Mouse (Mus musculus): ENCODE results near the gene Slc39a2.

Gene Slc39a2

DNA sequence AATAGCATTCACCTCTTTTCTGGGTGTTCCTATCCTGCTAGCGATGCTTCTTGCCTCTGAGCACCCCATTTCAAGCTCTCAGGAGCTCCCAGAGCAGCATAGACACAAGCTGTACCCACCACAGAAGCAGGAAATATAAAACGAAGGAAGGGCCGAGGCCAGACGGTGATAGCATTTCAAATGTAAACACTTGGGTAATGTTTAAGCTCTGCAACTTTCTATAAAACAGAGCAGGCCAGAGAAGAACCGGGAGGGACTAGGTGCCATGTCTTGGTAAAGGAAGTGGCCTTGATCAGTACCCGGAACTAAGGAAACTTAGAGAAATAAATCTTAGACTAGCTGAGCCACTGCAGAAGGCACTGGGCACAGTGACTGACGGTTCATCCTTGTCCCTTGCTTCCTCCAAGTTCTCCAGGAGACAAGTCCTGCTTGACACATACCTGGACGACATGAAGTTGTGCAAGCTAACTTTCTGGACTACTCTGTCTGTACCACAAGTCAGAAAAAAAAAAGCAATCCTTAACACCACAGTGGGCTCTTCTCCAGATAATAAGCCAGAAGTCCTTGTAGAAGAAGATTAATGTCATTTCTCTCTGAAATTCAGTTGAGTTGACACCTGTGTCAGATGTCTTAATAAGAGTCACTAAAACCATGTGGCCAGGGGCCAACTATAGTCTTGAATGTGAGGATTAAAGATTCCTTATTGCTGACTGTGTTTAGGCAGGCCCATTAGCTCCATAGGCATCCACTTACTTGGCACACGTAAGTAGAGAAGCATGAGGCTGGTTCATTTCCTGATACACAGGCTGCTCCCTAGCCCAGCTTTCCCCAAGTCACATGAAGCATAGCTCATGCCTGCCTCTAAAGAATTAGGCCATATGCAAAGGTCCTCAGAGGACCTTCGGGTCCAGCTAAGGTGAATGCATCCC, 39.7 kb downstream of the Slc39a2 start:
- no peak for DNase-seq (ENCODE audit: low spot score)

DNA sequence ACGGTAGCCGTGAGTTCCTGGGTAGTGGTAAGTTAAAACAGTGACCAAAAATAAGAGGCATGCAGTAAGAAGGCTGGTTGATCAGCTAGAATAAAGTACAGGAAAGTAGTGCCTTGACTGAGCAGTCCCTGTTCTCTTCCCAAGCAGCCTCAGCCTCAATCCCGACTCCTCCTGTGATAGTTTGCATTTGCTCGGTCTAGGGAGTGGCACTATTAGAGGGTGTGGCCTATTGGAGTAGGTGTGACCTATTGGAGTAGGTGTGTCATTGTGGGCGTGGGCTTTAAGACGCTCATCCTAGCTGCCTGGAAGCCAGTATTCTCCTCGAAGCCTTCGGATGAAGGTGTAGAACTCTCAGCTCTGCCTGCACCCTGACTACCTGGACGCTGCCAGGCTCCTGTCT, 46.3 kb downstream of the Slc39a2 start:
- DNase-seq (ENCODE audit: low spot score) = no peak

- peak; percentile 73 for DNase-seq (ENCODE audit: low spot score)
These were observed 48.4 kb downstream of the Slc39a2 start for GRCm38 (mm10) chr14:51940944-51941560.

- no peak for DNase-seq (ENCODE audit: low spot score)
These were observed 48.9 kb downstream of the Slc39a2 start for GRCm38 (mm10) chr14:51941577-51941976.

DNA sequence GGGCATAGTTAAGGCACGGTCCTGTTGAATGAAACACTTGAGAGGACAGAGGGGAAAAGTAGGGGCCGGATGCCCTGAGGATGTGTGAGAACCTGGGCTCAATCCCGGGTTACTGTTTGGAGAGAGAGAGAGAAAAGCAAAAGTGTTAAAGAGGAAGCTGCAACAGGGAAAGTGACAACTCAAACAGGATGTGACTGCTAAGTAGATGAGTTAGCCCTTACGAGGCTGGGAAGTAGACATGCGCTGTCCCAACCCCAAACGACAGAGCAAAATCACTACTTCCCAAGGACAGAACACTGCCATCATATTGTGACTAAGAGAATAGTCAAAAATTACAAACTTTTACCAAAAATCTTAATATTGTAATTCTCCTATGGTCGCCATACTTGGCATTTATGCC, 49.5 kb downstream of the Slc39a2 start:
- no peak for DNase-seq (ENCODE audit: low spot score)

- DNase-seq (ENCODE audit: low spot score) = no peak
These were observed 50.6 kb downstream of the Slc39a2 start for GRCm38 (mm10) chr14:51943336-51943735.

All from embryo, embryonic 10 days (tissue).